Mouse (Mus musculus): ENCODE data around the gene Rpl18a.

DNA sequence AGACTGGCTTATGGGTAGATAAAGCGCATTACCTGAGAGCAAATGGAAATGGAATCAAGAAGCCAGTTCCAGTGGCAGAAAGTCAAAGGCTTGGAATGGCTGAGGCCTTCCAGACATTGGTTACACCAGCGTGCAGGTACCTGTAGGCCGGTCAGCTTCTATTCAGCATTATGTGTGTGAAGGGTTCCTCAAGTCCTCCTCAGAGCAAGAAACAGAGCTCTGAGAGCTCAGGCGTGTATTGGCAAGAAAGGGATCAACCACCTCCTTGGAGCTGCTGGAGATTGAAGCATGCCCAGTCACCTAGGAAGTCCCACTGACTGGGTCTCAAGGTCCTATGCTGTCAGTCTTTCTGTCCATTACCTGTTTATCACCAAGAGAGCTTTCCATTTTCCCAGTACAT lies 28.5 kb upstream of the Rpl18a start:
- TF ChIP-seq CTCF (IDR thresholded peaks at IDR 0.05; ENCODE audit: borderline replicate concordance, extremely low read depth, insufficient read depth, insufficient read length) (no peak), POLR2A (IDR thresholded peaks at IDR 0.05; ENCODE audit: borderline replicate concordance, extremely low read depth, insufficient read depth, insufficient read length, poor library complexity, severe bottlenecking) (no peak)
